Mouse (Mus musculus) hindbrain, postnatal 0 days (tissue): ENCODE results near the gene Sucla2. TPM values are rescaled to one million over a fixed set of nuclear protein-coding genes. Genes with fewer than 3 reads are reported as not detected.

Source experiments
- ATAC-seq: fragments of 200-750 bp; cut with Nextera tagmentation; 2 replicates; pipeline ENCODE4 v1.8.0; 2017; ENCODE audit warnings: mild to moderate bottlenecking, moderate TSS enrichment, moderate library complexity
- DNase-seq: peaks from one replicate; pipeline ENCODE4 v3.0.0-alpha.2; 2015; ENCODE audit warnings: low spot score
- H3K27ac ChIP-seq: fragments of 300-500 bp; sonication (generic); 2 replicates; pipeline ENCODE4 v1.5.1; 2014; ENCODE audit warnings: mild to moderate bottlenecking
- H3K27me3 ChIP-seq: fragments of 300-500 bp; sonication (generic); 2 replicates; pipeline ENCODE4 v1.6.1; 2014; ENCODE audit warnings: low read length, mixed read lengths; ENCODE audit not compliant: insufficient read depth
- H3K36me3 ChIP-seq: fragments of 300-500 bp; sonication (generic); 2 replicates; pipeline ENCODE4 v1.6.1; 2014; ENCODE audit warnings: low read length, mixed read lengths; ENCODE audit not compliant: insufficient read depth
- H3K4me1 ChIP-seq: fragments of 300-500 bp; sonication (generic); 2 replicates; pipeline ENCODE4 v1.6.1; 2014; ENCODE audit warnings: antibody characterized with exemption, low read length, mixed read lengths; ENCODE audit not compliant: insufficient read depth
- H3K4me2 ChIP-seq: fragments of 300-500 bp; sonication (generic); 2 replicates; pipeline ENCODE4 v1.6.1; 2014; ENCODE audit warnings: low read depth, mild to moderate bottlenecking, low read length, moderate library complexity, mixed read lengths
- H3K4me3 ChIP-seq: fragments of 300-500 bp; sonication (generic); 2 replicates; pipeline ENCODE4 v1.5.1; 2014; ENCODE audit warnings: low read length
- H3K9ac ChIP-seq: fragments of 300-500 bp; sonication (generic); replicated peaks from 2 replicates; pipeline ENCODE4 v1.6.1; 2014; ENCODE audit warnings: mild to moderate bottlenecking, low read length, moderate library complexity, mixed read lengths
- H3K9me3 ChIP-seq: fragments of 300-500 bp; sonication (generic); 2 replicates; pipeline ENCODE4 v1.6.1; 2016; ENCODE audit warnings: low read length, mixed read lengths
- CTCF ChIP-seq: IDR thresholded peaks from 2 replicates; pipeline ENCODE4 v1.5.1; 2016; ENCODE audit warnings: antibody characterized with exemption, control low read depth, low read depth
- whole genome bisulfite sequencing: fragments of 180-500 bp; shearing (Covaris S2); extraction: QIAGEN DNeasy Blood & Tissue Kit; methylation state at CpG from one replicate; pipeline ENCODE4 v1.1.7; 2014; 5-methylcytosine and 5-hydroxymethylcytosine counted together
- polyA plus RNA-seq: library from polyadenylated mRNA; unstranded; fragments of >200 nt; fragmentation: Nextera tagmentation; extraction: Ambion mirVana; gene quantifications from 2 replicates; pipeline ENCODE4 v1.2.1, GENCODE M21; 2015
- total RNA-seq: library from RNA; depleted of rRNA; stranded (reverse); fragments of >200 nt; gene quantifications from 2 replicates; pipeline ENCODE4 v1.2.3, GENCODE M21; 2014

Gene Sucla2
- total and polyA plus RNA-seq, 2 experiments from 2014 or later, result 65.4 to 157 TPM

DNA sequence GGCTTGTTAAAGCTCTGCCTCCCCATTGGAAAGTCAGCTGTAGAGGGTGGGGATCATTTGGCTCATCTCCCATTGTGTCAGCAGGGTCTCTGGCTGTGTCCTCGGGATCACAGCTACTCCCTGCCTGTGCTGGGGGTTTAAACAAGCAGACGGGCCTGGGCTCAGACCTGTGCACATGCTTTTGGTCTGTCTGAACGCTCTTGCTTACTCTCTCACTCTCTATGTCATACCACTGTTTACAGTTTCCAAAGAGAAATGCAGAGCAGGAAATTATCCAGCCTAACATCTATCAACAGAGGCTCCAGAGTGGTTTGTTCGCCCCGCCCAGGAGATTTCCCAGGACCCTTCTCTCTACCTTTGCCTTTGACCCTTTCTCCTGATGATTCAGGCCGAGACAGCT is 23.4 kb upstream of the Sucla2 start:
- TF ChIP-seq CTCF, result no peak
- Histone ChIP-seq H3K4me3 (no peak overlapping the region), H3K9me3 (no peaks in the 10 kb centered on the region), H3K4me2 (no peak overlapping the region), H3K36me3 (no peaks in the 10 kb centered on the region), H3K4me1 (peaks cover 10% of the 10 kb centered on the region), H3K9ac (no peak overlapping the region), H3K27ac (peak overlapping the region; percentile 85; the same call in 1 of the 2 replicates), H3K27me3 (no peaks in the 10 kb centered on the region)
- 47% methylated on average over 6 of the region's 6 CpGs for WGBS
- ATAC-seq (peak; percentile 52; the same call in 1 of the 2 replicates), DNase-seq (peak; percentile 55)

DNA sequence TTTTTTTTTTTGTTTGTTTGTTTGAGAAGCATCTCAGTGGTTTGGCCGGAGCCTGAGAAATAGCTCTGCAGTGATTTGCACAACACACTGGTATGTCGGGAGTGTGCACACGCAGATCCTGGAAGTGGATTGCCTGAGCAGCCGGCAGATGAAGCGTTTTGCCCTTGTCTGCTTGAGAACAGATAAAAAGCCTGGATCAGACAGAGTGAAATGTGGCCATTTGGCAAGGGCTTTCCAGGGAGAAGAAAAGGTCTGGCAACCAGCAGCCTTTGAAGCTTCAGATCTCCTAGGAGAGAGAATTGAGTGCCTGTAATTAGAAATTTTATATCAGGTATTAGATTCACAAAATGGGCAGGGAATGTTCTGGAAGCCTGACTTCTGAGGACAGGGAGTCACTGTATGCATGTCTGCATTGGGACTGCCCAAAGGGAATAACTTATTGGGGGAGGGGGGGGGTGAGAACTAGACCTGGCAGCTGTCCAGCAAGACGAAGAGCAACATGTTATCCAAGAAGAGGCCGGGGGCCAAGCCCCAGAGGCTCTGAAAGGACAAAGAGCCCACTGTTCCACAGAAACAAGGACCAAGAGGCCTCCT is 22.4 kb upstream of the Sucla2 start:
- WGBS, result 26% methylated on average over 7 of the region's 7 CpGs
- peak overlapping the region; percentile 85 for H3K27ac ChIP-seq
- H3K36me3 ChIP-seq, result no peaks in the 10 kb centered on the region
- peaks cover 10% of the 10 kb centered on the region for H3K4me1 ChIP-seq
- no peak overlapping the region for H3K9ac ChIP-seq
- DNase-seq, result peak; percentile 85
- H3K27me3 ChIP-seq, result no peaks in the 10 kb centered on the region
- no peak overlapping the region for H3K4me3 ChIP-seq
- H3K9me3 ChIP-seq, result no peaks in the 10 kb centered on the region
- peak; percentile 87 for ATAC-seq
- TF ChIP-seq CTCF, result no peak
- peak overlapping the region; percentile 11 for H3K4me2 ChIP-seq

DNA sequence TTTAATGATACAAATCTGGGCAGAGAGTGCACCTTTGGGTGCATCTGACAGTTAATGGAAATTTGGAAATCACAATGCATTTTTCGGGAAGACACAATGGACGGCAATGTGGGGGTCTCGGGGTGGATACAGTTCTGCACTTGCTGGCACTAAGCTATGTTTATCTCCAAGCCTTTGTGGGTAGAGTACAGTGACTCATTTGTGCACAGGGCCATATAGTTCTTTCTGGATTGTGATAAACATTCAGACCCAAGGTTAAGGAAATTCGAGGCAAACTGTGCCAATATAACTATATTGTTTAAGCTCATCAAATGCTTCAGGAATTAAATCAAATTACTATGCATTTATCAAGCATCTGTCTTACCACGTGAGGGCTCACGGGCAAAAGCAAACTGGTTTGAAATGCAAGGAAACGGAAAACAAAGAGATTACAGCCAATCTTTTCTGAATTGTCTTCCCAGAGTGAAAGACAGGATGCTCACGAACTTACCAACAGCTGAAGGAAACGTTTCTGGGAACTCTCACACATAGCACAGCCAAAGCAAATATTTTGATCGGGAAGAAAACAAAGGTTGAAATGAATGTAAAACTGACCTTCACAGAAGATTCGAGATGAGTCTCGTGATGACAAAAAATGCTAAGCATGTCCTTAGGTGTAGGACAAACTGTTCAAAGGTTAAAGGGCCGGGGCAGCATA is 21.7 kb upstream of the Sucla2 start:
- H3K27me3 ChIP-seq, result no peaks in the 10 kb centered on the region
- no peak overlapping the region for H3K9ac ChIP-seq
- H3K27ac ChIP-seq, result peak overlapping the region; percentile 85
- H3K9me3 ChIP-seq, result no peaks in the 10 kb centered on the region
- peak overlapping the region; percentile 11; the same call in 1 of the 2 replicates for H3K4me2 ChIP-seq
- H3K4me3 ChIP-seq, result no peak overlapping the region
- peak; percentile 84 for ATAC-seq
- TF ChIP-seq CTCF, result no peak
- H3K36me3 ChIP-seq, result no peaks in the 10 kb centered on the region
- peak; percentile 38 for DNase-seq
- H3K4me1 ChIP-seq, result peaks cover 10% of the 10 kb centered on the region
- WGBS, result 38% methylated on average over 13 of the region's 13 CpGs

DNA sequence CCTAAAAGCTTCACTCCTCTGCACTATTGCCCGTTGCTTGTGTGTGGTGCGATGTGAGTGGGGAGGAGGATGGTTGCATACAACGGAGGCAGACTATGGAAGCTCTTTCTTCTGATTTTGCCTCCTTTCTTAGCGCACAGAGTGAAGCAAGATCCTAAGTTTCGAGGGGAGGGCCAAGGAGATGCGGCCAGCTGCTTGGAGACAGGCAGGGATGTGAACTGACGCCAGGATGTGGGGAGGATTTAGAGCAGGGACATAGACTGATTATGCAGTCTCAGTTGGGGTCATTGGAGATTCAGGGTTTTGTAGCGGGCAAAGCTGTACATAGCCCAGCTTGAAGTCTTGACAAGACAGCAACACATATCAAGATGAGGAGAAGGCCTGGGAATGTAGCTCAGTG is 18.8 kb upstream of the Sucla2 start:
- Histone ChIP-seq H3K4me1 (peaks cover 17% of the 10 kb centered on the region), H3K9ac (no peak overlapping the region), H3K9me3 (no peaks in the 10 kb centered on the region), H3K4me3 (no peak overlapping the region), H3K4me2 (no peak overlapping the region), H3K36me3 (no peaks in the 10 kb centered on the region), H3K27ac (no peak overlapping the region), H3K27me3 (no peaks in the 10 kb centered on the region)
- no peak for TF ChIP-seq CTCF
- 53% methylated on average over 8 of the region's 8 CpGs for WGBS
- no peak for DNase-seq
- ATAC-seq, result no peak

DNA sequence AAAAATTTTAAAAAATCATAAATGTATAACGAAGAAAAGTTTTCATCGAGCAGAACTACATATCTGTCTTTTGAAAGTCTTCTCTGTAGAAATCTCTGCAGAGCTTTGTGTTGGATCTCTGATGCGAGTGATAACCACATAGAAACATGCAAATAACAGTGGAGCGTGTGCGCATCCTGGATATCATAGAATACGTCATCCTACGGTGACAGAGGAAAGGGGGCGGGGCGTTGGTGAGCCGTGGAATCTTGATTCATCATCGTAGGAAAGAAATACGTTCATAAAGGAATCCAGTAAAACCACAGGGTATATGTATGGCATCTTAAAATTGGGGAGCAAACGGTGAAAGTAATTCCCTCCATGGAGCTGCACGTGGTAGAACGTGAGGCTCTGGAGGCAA is 17.9 kb upstream of the Sucla2 start:
- ATAC-seq, result no peak
- Histone ChIP-seq H3K4me2 (no peak overlapping the region), H3K36me3 (peaks cover 6% of the 10 kb centered on the region; the same call in 1 of the 2 replicates), H3K4me3 (no peak overlapping the region), H3K27ac (no peak overlapping the region), H3K9ac (no peak overlapping the region), H3K27me3 (no peaks in the 10 kb centered on the region), H3K9me3 (no peaks in the 10 kb centered on the region), H3K4me1 (peaks cover 8% of the 10 kb centered on the region)
- 90% methylated on average over 15 of the region's 15 CpGs for WGBS
- no peak for TF ChIP-seq CTCF
- no peak for DNase-seq

DNA sequence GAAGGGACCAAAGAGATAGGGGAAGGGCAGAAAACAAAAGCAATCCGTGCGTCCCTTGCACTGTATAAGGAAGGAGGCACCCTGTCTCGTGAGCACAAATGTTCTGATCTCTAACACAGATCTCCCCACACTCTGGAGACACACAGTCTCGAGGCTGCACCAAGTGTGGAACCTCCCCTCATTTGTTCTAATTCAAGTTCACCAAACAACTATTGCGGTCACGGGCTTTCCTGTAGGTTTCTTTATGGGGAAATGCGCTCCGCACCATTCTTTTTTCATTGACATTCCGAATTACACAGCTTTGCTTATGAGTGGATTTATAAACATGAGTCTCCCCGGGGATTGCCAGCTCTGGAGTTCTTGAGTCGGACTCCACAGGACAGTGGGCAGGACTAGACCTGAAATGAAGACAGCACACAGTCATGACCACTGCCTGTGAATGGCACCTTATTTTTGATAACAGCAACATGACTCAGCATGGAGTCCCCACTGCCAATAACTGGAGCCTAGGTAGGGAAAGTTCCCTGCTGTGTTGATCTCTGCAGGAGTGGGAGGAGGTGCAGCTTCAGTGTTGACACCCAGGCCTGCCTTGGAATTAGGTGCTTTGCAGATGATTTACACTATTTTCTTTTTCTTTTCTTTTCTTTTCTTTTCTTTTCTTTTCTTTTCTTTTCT is 17.3 kb upstream of the Sucla2 start:
- 73% methylated on average over 11 of the region's 11 CpGs for WGBS
- TF ChIP-seq CTCF, result no peak
- DNase-seq (no peak), ATAC-seq (no peak)
- H3K9ac ChIP-seq, result no peak overlapping the region
- no peak overlapping the region for H3K4me3 ChIP-seq
- H3K9me3 ChIP-seq, result no peaks in the 10 kb centered on the region
- H3K4me1 ChIP-seq, result peaks cover 7% of the 10 kb centered on the region
- no peak overlapping the region for H3K27ac ChIP-seq
- H3K4me2 ChIP-seq, result no peak overlapping the region
- H3K36me3 ChIP-seq, result peaks cover 6% of the 10 kb centered on the region; the same call in 1 of the 2 replicates
- no peaks in the 10 kb centered on the region for H3K27me3 ChIP-seq
